Mouse (Mus musculus) liver, embryonic 16.5 days (tissue): ENCODE measurements at regions not wholly inside any gene's neighbourhood (a gene's known extent, or its start where the extent isn't known, plus 50 kb on each side); places are given as distances from the start of the nearest gene placed in this dataset.

ENCODE experiments used
- ATAC-seq: fragments of 200-750 bp; cut with Nextera tagmentation; 2 replicates; pipeline ENCODE4 v1.8.0; 2017; ENCODE audit warnings: low read depth, mild to moderate bottlenecking, moderate number of reproducible peaks, moderate library complexity
- H3K27ac ChIP-seq: fragments of 300-500 bp; sonication (generic); 2 replicates; pipeline ENCODE4 v1.5.1; 2014; ENCODE audit warnings: mild to moderate bottlenecking, low read length
- H3K27me3 ChIP-seq: fragments of 300-500 bp; sonication (generic); 2 replicates; pipeline ENCODE4 v1.6.1; 2014; ENCODE audit warnings: low read depth, low read length, mixed read lengths; ENCODE audit not compliant: control insufficient read depth, insufficient read depth
- H3K36me3 ChIP-seq: fragments of 300-500 bp; sonication (generic); 2 replicates; pipeline ENCODE4 v1.6.1; 2014; ENCODE audit warnings: mild to moderate bottlenecking; ENCODE audit not compliant: control insufficient read depth, insufficient read depth
- H3K4me1 ChIP-seq: fragments of 300-500 bp; sonication (generic); 2 replicates; pipeline ENCODE4 v1.6.1; 2014; ENCODE audit warnings: low read depth, low read length, mixed read lengths; ENCODE audit not compliant: control insufficient read depth
- H3K4me2 ChIP-seq: fragments of 300-500 bp; sonication (generic); 2 replicates; pipeline ENCODE4 v1.6.1; 2014; ENCODE audit warnings: low read depth, low read length, mixed read lengths
- H3K4me3 ChIP-seq: fragments of 300-500 bp; sonication (generic); 2 replicates; pipeline ENCODE4 v1.5.1; 2014; ENCODE audit warnings: low read depth, mild to moderate bottlenecking, low read length
- H3K9ac ChIP-seq: fragments of 300-500 bp; sonication (generic); 2 replicates; pipeline ENCODE4 v1.6.1; 2014; ENCODE audit warnings: low read depth, low read length
- H3K9me3 ChIP-seq: fragments of 300-500 bp; sonication (generic); replicated peaks from 2 replicates; pipeline ENCODE4 v1.6.1; 2016; ENCODE audit warnings: low read length; ENCODE audit not compliant: control insufficient read depth
- WGBS: fragments of 180-500 bp; shearing (Covaris S2); extraction: QIAGEN DNeasy Blood & Tissue Kit; methylation state at CpG from one replicate; pipeline ENCODE4 v1.1.7; 2014; ENCODE audit not compliant: insufficient replicate concordance; 5-methylcytosine and 5-hydroxymethylcytosine counted together

GRCm38 (mm10) chr10:37275857-37276256 is 137.1 kb upstream of the Marcks start:
- Histone ChIP-seq H3K27me3 (no peaks in the 10 kb centered on the region), H3K27ac (peak overlapping the region; percentile 72), H3K4me2 (no peak overlapping the region), H3K36me3 (no peaks in the 10 kb centered on the region), H3K4me3 (no peak overlapping the region), H3K9ac (no peak overlapping the region), H3K4me1 (peaks cover 12% of the 10 kb centered on the region), H3K9me3 (no peaks in the 10 kb centered on the region)
- WGBS: 69% methylated on average over 1 of the region's 1 CpGs
- ATAC-seq: peak; percentile 72

GRCm38 (mm10) chr10:37275271-37275670 is 136.6 kb upstream of the Marcks start:
- Histone ChIP-seq H3K4me1 (peaks cover 10% of the 10 kb centered on the region), H3K9ac (no peak overlapping the region), H3K4me2 (no peak overlapping the region), H3K27me3 (no peaks in the 10 kb centered on the region), H3K36me3 (no peaks in the 10 kb centered on the region), H3K9me3 (no peaks in the 10 kb centered on the region), H3K27ac (peak overlapping the region; percentile 72), H3K4me3 (no peak overlapping the region)
- 69% methylated on average over 7 of the region's 7 CpGs for WGBS
- ATAC-seq: peak; percentile 35; the same call in 1 of the 2 replicates

- peak; percentile 35; the same call in 1 of the 2 replicates for ATAC-seq
- H3K36me3 ChIP-seq: no peaks in the 10 kb centered on the region
- no peaks in the 10 kb centered on the region for H3K9me3 ChIP-seq
- no peak overlapping the region for H3K27ac ChIP-seq
- no peaks in the 10 kb centered on the region for H3K27me3 ChIP-seq
- H3K9ac ChIP-seq: no peak overlapping the region
- H3K4me3 ChIP-seq: no peak overlapping the region
- H3K4me1 ChIP-seq: no peaks in the 10 kb centered on the region
- 76% methylated on average over 1 of the region's 1 CpGs for WGBS
- H3K4me2 ChIP-seq: no peak overlapping the region
Measured at GRCm38 (mm10) chr10:37271967-37272366, 133.2 kb upstream of the Marcks start.

- ATAC-seq: no peak
- no peaks in the 10 kb centered on the region for H3K36me3 ChIP-seq
- 68% methylated on average over 10 of the region's 10 CpGs for WGBS
- H3K4me1 ChIP-seq: no peaks in the 10 kb centered on the region
- no peaks in the 10 kb centered on the region for H3K27me3 ChIP-seq
- no peaks in the 10 kb centered on the region for H3K9me3 ChIP-seq
- H3K4me3 ChIP-seq: no peak overlapping the region
- H3K9ac ChIP-seq: no peak overlapping the region
- no peak overlapping the region for H3K4me2 ChIP-seq
- H3K27ac ChIP-seq: no peak overlapping the region
Measured at GRCm38 (mm10) chr10:37270236-37271000, 131.7 kb upstream of the Marcks start.

DNA sequence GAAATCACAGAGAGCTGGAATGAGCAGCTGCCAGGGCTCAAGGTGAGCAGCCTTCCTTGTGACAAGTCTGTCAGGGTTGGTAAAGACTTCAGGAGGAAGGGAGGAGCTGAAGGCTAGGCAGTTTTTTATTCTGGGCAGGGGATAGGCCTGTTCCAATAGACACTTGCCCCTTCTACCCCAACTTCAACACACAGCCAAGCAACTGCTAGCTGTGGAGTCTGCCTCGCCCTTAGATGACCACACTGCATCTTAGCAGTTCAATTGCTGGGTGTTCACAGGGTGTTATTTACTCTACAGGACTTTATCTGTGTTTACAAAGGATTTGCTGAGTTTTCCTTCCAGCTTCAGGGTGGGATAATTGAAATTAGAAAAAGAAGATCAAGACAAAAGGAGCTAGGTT is 128.2 kb upstream of the Marcks start:
- Histone ChIP-seq H3K27me3 (no peaks in the 10 kb centered on the region), H3K27ac (no peak overlapping the region), H3K4me1 (no peaks in the 10 kb centered on the region), H3K9ac (no peak overlapping the region), H3K9me3 (no peaks in the 10 kb centered on the region), H3K4me3 (no peak overlapping the region), H3K36me3 (no peaks in the 10 kb centered on the region), H3K4me2 (no peak overlapping the region)
- no peak for ATAC-seq
- WGBS: 65% methylated on average over 1 of the region's 1 CpGs

DNA sequence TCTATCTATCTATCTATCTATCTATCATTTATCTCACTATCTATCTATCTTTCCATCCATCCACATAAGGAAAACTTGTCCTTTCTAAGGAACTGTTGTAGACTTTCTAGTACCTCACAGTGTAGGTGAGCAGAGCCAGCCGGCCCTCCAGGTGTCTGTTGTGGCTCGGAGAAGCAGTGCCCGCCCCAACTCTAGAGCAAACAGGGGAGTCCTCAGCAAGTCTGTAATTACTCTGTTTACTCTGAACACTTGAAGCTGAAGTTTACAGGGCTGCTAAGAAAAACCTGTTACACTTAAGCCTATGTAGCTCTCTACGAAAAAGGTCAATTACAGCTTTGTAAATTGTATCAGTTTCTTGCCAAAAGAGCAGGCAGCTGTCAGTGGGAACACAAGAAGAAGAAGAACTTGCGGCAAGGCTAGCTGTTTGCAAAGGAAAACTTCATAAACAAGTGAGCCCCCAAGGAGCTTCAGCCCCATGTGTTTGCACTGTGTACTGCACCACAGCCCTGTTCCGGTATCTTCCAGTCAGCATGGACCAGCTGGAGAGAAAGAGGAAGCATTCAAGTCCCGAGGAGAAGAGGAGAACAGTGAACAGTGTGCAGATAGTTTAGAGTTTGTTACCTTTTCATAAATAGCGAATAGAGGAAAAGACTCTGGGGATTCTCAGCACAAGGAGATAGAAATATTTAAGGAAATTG is 122.2 kb upstream of the Marcks start:
- Histone ChIP-seq H3K27ac (no peak overlapping the region), H3K4me3 (no peak overlapping the region), H3K36me3 (no peaks in the 10 kb centered on the region), H3K4me2 (no peak overlapping the region), H3K27me3 (no peaks in the 10 kb centered on the region), H3K4me1 (no peaks in the 10 kb centered on the region), H3K9ac (no peak overlapping the region), H3K9me3 (no peaks in the 10 kb centered on the region)
- 45% methylated on average over 8 of the region's 8 CpGs for WGBS
- ATAC-seq: peak; percentile 43; the same call in 1 of the 2 replicates

- no peaks in the 10 kb centered on the region for H3K36me3 ChIP-seq
- no peaks in the 10 kb centered on the region for H3K9me3 ChIP-seq
- H3K27ac ChIP-seq: no peak overlapping the region
- 74% methylated on average over 3 of the region's 3 CpGs for WGBS
- ATAC-seq: no peak
- no peaks in the 10 kb centered on the region for H3K27me3 ChIP-seq
- H3K4me3 ChIP-seq: no peak overlapping the region
- no peak overlapping the region for H3K4me2 ChIP-seq
- H3K4me1 ChIP-seq: no peaks in the 10 kb centered on the region
- H3K9ac ChIP-seq: no peak overlapping the region
Measured at GRCm38 (mm10) chr10:37259186-37259585, 120.5 kb upstream of the Marcks start.

GRCm38 (mm10) chr10:37257544-37257943 is 118.8 kb upstream of the Marcks start:
- Histone ChIP-seq H3K27ac (no peak overlapping the region), H3K4me3 (no peak overlapping the region), H3K9me3 (no peaks in the 10 kb centered on the region), H3K4me2 (no peak overlapping the region), H3K36me3 (no peaks in the 10 kb centered on the region), H3K4me1 (no peaks in the 10 kb centered on the region), H3K27me3 (no peaks in the 10 kb centered on the region), H3K9ac (no peak overlapping the region)
- ATAC-seq: no peak
- 42% methylated on average over 6 of the region's 6 CpGs for WGBS

GRCm38 (mm10) chr10:37250934-37251521 is 112.3 kb upstream of the Marcks start:
- H3K36me3 ChIP-seq: no peaks in the 10 kb centered on the region
- no peaks in the 10 kb centered on the region for H3K9me3 ChIP-seq
- no peaks in the 10 kb centered on the region for H3K27me3 ChIP-seq
- H3K27ac ChIP-seq: no peak overlapping the region
- no peak overlapping the region for H3K4me2 ChIP-seq
- no peak overlapping the region for H3K9ac ChIP-seq
- no peaks in the 10 kb centered on the region for H3K4me1 ChIP-seq
- 64% methylated on average over 6 of the region's 6 CpGs for WGBS
- no peak for ATAC-seq
- no peak overlapping the region for H3K4me3 ChIP-seq
